Mouse (Mus musculus): Measurements from ENCODE around the gene Rbm8a2. TPM values are rescaled to one million over a fixed set of nuclear protein-coding genes. Genes with fewer than 3 reads are reported as not detected.

The Rbm8a2 gene
- total RNA-seq, 2 experiments from 2014 or later: 0.32 TPM; not detected in 1

GRCm38 (mm10) chr1:175938731-175939130 is 40.2 kb downstream of the Rbm8a2 start:
- intact Hi-C loops (cut with DNase I): loop anchor here (5.0 to 10.0 kb wide), 2 partner anchors 279 to 926 kb away; no protein-coding TSS in a partner anchor
- no peak for DNase-seq (ENCODE audit: low spot score in 2 of 2)

GRCm38 (mm10) chr1:175936282-175936737 is 42.6 kb downstream of the Rbm8a2 start:
- intact Hi-C loops (cut with DNase I): loop anchor here (1.0 to 10.0 kb wide), 3 partner anchors 281 to 928 kb away; no protein-coding TSS in a partner anchor
- DNase-seq (ENCODE audit: low spot score in 2 of 2): peak; percentile 51 to 63

- intact Hi-C loops (cut with DNase I): loop anchor here (10.0 kb wide), 1 partner anchor 933 kb away; no protein-coding TSS in a partner anchor
- DNase-seq (ENCODE audit: low spot score in 2 of 2): no peak
These were observed 47.5 kb downstream of the Rbm8a2 start for GRCm38 (mm10) chr1:175931391-175931790.

Other genes with a start within 250 kb of the Rbm8a2 start
- 1 to 10 TPM in 1 of 2 experiments, under 1 TPM in 1; 0.16 to 1.8 TPM for gene Exo1, start 98.5 kb downstream of the Rbm8a2 start, total RNA-seq (2021)
- not detected for gene Gm38100, start 58.8 kb downstream of the Rbm8a2 start, total RNA-seq (2021)